14 mouse cellular contexts compared by ENCODE assay signal in genomic region chr12:71623271-71623670, GRCm38 (mm10).
"Had no signal": no experiment of that assay in that cellular context is flagged by ENCODE, and none has a peak within 500 bp of the region (broad histone marks: within the 10 kb centered on the region; RNA-seq: fewer than 3 reads in every experiment).

No protein-coding gene starts in this region.

- H3K4me1 ChIP-seq: liver, embryonic 12.5 days had no signal

- DNase-seq: lung, embryonic 14.5 days; lung, postnatal 10 days; lung, postnatal 4 days; midbrain, embryonic 14.5 days; spleen, adult 18-20 months; thymus, postnatal 4 days had no signal

- H3K9me3 ChIP-seq: limb, embryonic 15.5 days; liver, embryonic 12.5 days; midbrain, embryonic 10.5 days; neural tube, embryonic 15.5 days; stomach, embryonic 15.5 days had no signal

- ATAC-seq: intestine, postnatal 0 days; liver, embryonic 12.5 days had no signal

- H3K4me3 ChIP-seq: left cerebral cortex, adult 2 months; limb, embryonic 15.5 days; liver, embryonic 12.5 days; midbrain, embryonic 10.5 days; myocyte; neural tube, embryonic 15.5 days; stomach, embryonic 15.5 days had no signal

- H3K9ac ChIP-seq: limb, embryonic 15.5 days; liver, embryonic 12.5 days; lung, embryonic 14.5 days; neural tube, embryonic 15.5 days; stomach, embryonic 15.5 days had no signal

- H3K4me2 ChIP-seq: limb, embryonic 15.5 days; liver, embryonic 12.5 days; lung, embryonic 14.5 days; neural tube, embryonic 15.5 days; stomach, embryonic 15.5 days had no signal

- H3K27ac ChIP-seq: left cerebral cortex, adult 2 months; limb, embryonic 15.5 days; liver, embryonic 12.5 days; midbrain, embryonic 10.5 days; neural tube, embryonic 15.5 days had no signal

- H3K36me3 ChIP-seq: limb, embryonic 15.5 days; liver, embryonic 12.5 days; midbrain, embryonic 10.5 days; neural tube, embryonic 15.5 days; stomach, embryonic 15.5 days had no signal

- H3K27me3 ChIP-seq: limb, embryonic 15.5 days; liver, embryonic 12.5 days; neural tube, embryonic 15.5 days; stomach, embryonic 15.5 days had no signal
